Mouse (Mus musculus): ENCODE results near the gene Defb48. TPM values are rescaled to one million over a fixed set of nuclear protein-coding genes. Genes with fewer than 3 reads are reported as not detected.

The Defb48 gene
- not detected in 2 replicates for polyA plus RNA-seq (2011; ENCODE audit: insufficient read depth, insufficient read length, low read depth, missing spikeins)

- H3K4me3 ChIP-seq (ENCODE audit: low read depth, low read length) = no peak within 1 kb of the TSS
- no peaks in the 10 kb centered on the region for H3K36me3 ChIP-seq (ENCODE audit: control insufficient read depth, insufficient read depth, low read length, poor library complexity, severe bottlenecking)
- no peaks in the 10 kb centered on the region for H3K27me3 ChIP-seq (ENCODE audit: control insufficient read depth, insufficient read depth, low read length, poor library complexity, severe bottlenecking)
- H3K9ac ChIP-seq (ENCODE audit: low read depth, poor library complexity, severe bottlenecking) = no peak within 1 kb of the TSS
- no peaks in the 10 kb centered on the region for H3K9me3 ChIP-seq (replicated peaks; ENCODE audit: control insufficient read depth, insufficient read depth, low read length, poor library complexity, severe bottlenecking)
- TF ChIP-seq CTCF (IDR thresholded peaks at IDR 0.05; ENCODE audit: low read depth, low read length) (no peak), EP300 (IDR thresholded peaks at IDR 0.05; ENCODE audit: insufficient read depth, low read depth, low read length) (no peak)
- H3K4me1 ChIP-seq (ENCODE audit: control insufficient read depth, insufficient read depth, low read length) = no peaks in the 10 kb centered on the region
- H3K27ac ChIP-seq (ENCODE audit: insufficient read depth, low read length) = no peak within 1 kb of the TSS
These were observed at the start of gene Defb48 for GRCm38 (mm10) chr14:62984410-62984809. Gene Defb48 (minus strand): TSS chr14:62984510.

- H3K4me1 ChIP-seq (ENCODE audit: control insufficient read depth, insufficient read depth, low read length) = no peaks in the 10 kb centered on the region
- H3K36me3 ChIP-seq (ENCODE audit: control insufficient read depth, insufficient read depth, low read length, poor library complexity, severe bottlenecking) = no peaks in the 10 kb centered on the region
- H3K9ac ChIP-seq (ENCODE audit: low read depth, poor library complexity, severe bottlenecking) = no peak overlapping the region
- H3K4me3 ChIP-seq (ENCODE audit: low read depth, low read length) = no peak overlapping the region
- H3K9me3 ChIP-seq (replicated peaks; ENCODE audit: control insufficient read depth, insufficient read depth, low read length, poor library complexity, severe bottlenecking) = no peaks in the 10 kb centered on the region
- no peak for TF ChIP-seq CTCF (IDR thresholded peaks at IDR 0.05; ENCODE audit: low read depth, low read length)
- no peak overlapping the region for H3K27ac ChIP-seq (ENCODE audit: insufficient read depth, low read length)
- H3K27me3 ChIP-seq (ENCODE audit: control insufficient read depth, insufficient read depth, low read length, poor library complexity, severe bottlenecking) = no peaks in the 10 kb centered on the region
These were observed 36.3 kb upstream of the Defb48 start for GRCm38 (mm10) chr14:63020524-63021156.

GRCm38 (mm10) chr14:63014667-63015066 is 30.4 kb upstream of the Defb48 start:
- no peaks in the 10 kb centered on the region for H3K27me3 ChIP-seq (ENCODE audit: control insufficient read depth, insufficient read depth, low read length, poor library complexity, severe bottlenecking)

GRCm38 (mm10) chr14:63013082-63013481 is 28.8 kb upstream of the Defb48 start:
- H3K4me1 ChIP-seq (ENCODE audit: control insufficient read depth, insufficient read depth, low read length) = no peaks in the 10 kb centered on the region
- no peaks in the 10 kb centered on the region for H3K9me3 ChIP-seq (replicated peaks; ENCODE audit: control insufficient read depth, insufficient read depth, low read length, poor library complexity, severe bottlenecking)
- no peaks in the 10 kb centered on the region for H3K36me3 ChIP-seq (ENCODE audit: control insufficient read depth, insufficient read depth, low read length, poor library complexity, severe bottlenecking)
- no peak overlapping the region for H3K27ac ChIP-seq (ENCODE audit: insufficient read depth, low read length)
- no peak for TF ChIP-seq CTCF (IDR thresholded peaks at IDR 0.05; ENCODE audit: low read depth, low read length)
- TF ChIP-seq POLR2A (IDR thresholded peaks at IDR 0.05; ENCODE audit: insufficient read depth, low read length) = no peak
- TF ChIP-seq EP300 (IDR thresholded peaks at IDR 0.05; ENCODE audit: insufficient read depth, low read depth, low read length) = no peak
- H3K27me3 ChIP-seq (ENCODE audit: control insufficient read depth, insufficient read depth, low read length, poor library complexity, severe bottlenecking) = no peaks in the 10 kb centered on the region
- no peak overlapping the region for H3K9ac ChIP-seq (ENCODE audit: low read depth, poor library complexity, severe bottlenecking)
- no peak overlapping the region for H3K4me3 ChIP-seq (ENCODE audit: low read depth, low read length)

More at GRCm38 (mm10) chr14:63014667-63015066, 30.4 kb upstream of the Defb48 start:
- Histone ChIP-seq H3K4me3 (ENCODE audit: low read depth, low read length) (no peak overlapping the region), H3K9ac (ENCODE audit: low read depth, poor library complexity, severe bottlenecking) (no peak overlapping the region), H3K27ac (ENCODE audit: insufficient read depth, low read length) (no peak overlapping the region), H3K36me3 (ENCODE audit: control insufficient read depth, insufficient read depth, low read length, poor library complexity, severe bottlenecking) (no peaks in the 10 kb centered on the region), H3K4me1 (ENCODE audit: control insufficient read depth, insufficient read depth, low read length) (no peaks in the 10 kb centered on the region), H3K9me3 (replicated peaks; ENCODE audit: control insufficient read depth, insufficient read depth, low read length, poor library complexity, severe bottlenecking) (no peaks in the 10 kb centered on the region)
- TF ChIP-seq EP300 (IDR thresholded peaks at IDR 0.05; ENCODE audit: insufficient read depth, low read depth, low read length) = no peak
- no peak for TF ChIP-seq CTCF (IDR thresholded peaks at IDR 0.05; ENCODE audit: low read depth, low read length)

GRCm38 (mm10) chr14:63011471-63011870 is 27.2 kb upstream of the Defb48 start, which contains the start of gene Defb43:
Gene Defb43 (plus strand): TSS chr14:63011771.
- no peak within 1 kb of the TSS for H3K27ac ChIP-seq (ENCODE audit: insufficient read depth, low read length)
- no peak for TF ChIP-seq POLR2A (IDR thresholded peaks at IDR 0.05; ENCODE audit: insufficient read depth, low read length)
- no peak for TF ChIP-seq EP300 (IDR thresholded peaks at IDR 0.05; ENCODE audit: insufficient read depth, low read depth, low read length)
- TF ChIP-seq CTCF (IDR thresholded peaks at IDR 0.05; ENCODE audit: low read depth, low read length) = no peak
- H3K36me3 ChIP-seq (ENCODE audit: control insufficient read depth, insufficient read depth, low read length, poor library complexity, severe bottlenecking) = no peaks in the 10 kb centered on the region
- H3K9me3 ChIP-seq (replicated peaks; ENCODE audit: control insufficient read depth, insufficient read depth, low read length, poor library complexity, severe bottlenecking) = no peaks in the 10 kb centered on the region
- no peaks in the 10 kb centered on the region for H3K4me1 ChIP-seq (ENCODE audit: control insufficient read depth, insufficient read depth, low read length)
- H3K4me3 ChIP-seq (ENCODE audit: low read depth, low read length) = no peak within 1 kb of the TSS
- no peaks in the 10 kb centered on the region for H3K27me3 ChIP-seq (ENCODE audit: control insufficient read depth, insufficient read depth, low read length, poor library complexity, severe bottlenecking)
- H3K9ac ChIP-seq (ENCODE audit: low read depth, poor library complexity, severe bottlenecking) = no peak within 1 kb of the TSS

GRCm38 (mm10) chr14:63002588-63002987 is 18.3 kb upstream of the Defb48 start:
- TF ChIP-seq CTCF (IDR thresholded peaks at IDR 0.05; ENCODE audit: low read depth, low read length) = no peak
- no peak overlapping the region for H3K4me3 ChIP-seq (ENCODE audit: low read depth, low read length)
- H3K27ac ChIP-seq (ENCODE audit: insufficient read depth, low read length) = no peak overlapping the region
- H3K27me3 ChIP-seq (ENCODE audit: control insufficient read depth, insufficient read depth, low read length, poor library complexity, severe bottlenecking) = no peaks in the 10 kb centered on the region
- no peaks in the 10 kb centered on the region for H3K4me1 ChIP-seq (ENCODE audit: control insufficient read depth, insufficient read depth, low read length)
- H3K9me3 ChIP-seq (replicated peaks; ENCODE audit: control insufficient read depth, insufficient read depth, low read length, poor library complexity, severe bottlenecking) = no peaks in the 10 kb centered on the region; the same call in 1 of the 2 replicates
- no peak overlapping the region for H3K9ac ChIP-seq (ENCODE audit: low read depth, poor library complexity, severe bottlenecking)
- no peaks in the 10 kb centered on the region for H3K36me3 ChIP-seq (ENCODE audit: control insufficient read depth, insufficient read depth, low read length, poor library complexity, severe bottlenecking)
